Mouse (Mus musculus): ENCODE data around the gene Oat. TPM values are rescaled to one million over a fixed set of nuclear protein-coding genes. Genes with fewer than 3 reads are reported as not detected.
A peak's percentile ranks its signal among the peaks of the same experiment; 100 is the strongest.

Oat gene
- total and polyA plus RNA-seq, 2 experiments from 2014 or later, result 97.4 to 103 TPM

DNA sequence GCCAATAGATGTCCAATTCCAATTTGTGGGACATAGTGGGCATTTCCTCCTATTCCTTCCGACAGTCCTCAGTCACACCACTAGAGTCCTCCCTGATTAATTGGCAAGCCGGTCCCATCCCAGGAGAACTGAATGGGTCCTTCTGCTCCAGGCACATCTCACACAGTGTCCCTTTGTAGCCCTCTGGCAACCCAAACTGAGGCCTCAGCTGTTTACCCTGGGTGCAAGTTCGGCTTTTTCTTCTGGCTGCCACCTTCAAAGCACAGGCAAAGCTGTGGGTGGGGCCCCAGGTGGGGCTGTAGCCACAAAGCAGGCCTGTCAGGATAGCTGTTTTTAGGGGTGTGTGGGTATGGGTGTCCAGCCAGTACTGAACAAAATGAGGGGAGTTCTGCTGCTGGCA lies 29.1 kb downstream of the Oat start:
- Histone ChIP-seq H3K4me1 (ENCODE audit: insufficient read depth, low read length) (no peaks in the 10 kb centered on the region), H3K27me3 (ENCODE audit: insufficient read depth, low read length) (no peaks in the 10 kb centered on the region), H3K4me2 (ENCODE audit: low read depth, low read length, poor library complexity, severe bottlenecking) (no peak overlapping the region), H3K9me3 (ENCODE audit: low read length) (no peaks in the 10 kb centered on the region), H3K36me3 (ENCODE audit: insufficient read depth, low read length) (no peaks in the 10 kb centered on the region), H3K4me3 (ENCODE audit: low read depth, low read length) (no peak overlapping the region), H3K27ac (ENCODE audit: low read depth, low read length) (no peak overlapping the region), H3K9ac (replicated peaks; ENCODE audit: low read length, poor library complexity, severe bottlenecking) (no peak overlapping the region)
- no peak for TF ChIP-seq CTCF (IDR thresholded peaks at IDR 0.05)
- DNase-seq (ENCODE audit: low spot score), result no peak
- 84% methylated on average over 3 of the region's 3 CpGs for WGBS
- ATAC-seq (ENCODE audit: low FRiP score), result no peak

GRCm38 (mm10) chr7:132542427-132542826 lies 33.8 kb downstream of the Oat start:
- Histone ChIP-seq H3K9me3 (ENCODE audit: low read length) (no peaks in the 10 kb centered on the region), H3K27me3 (ENCODE audit: insufficient read depth, low read length) (no peaks in the 10 kb centered on the region), H3K9ac (replicated peaks; ENCODE audit: low read length, poor library complexity, severe bottlenecking) (no peak overlapping the region), H3K4me3 (ENCODE audit: low read depth, low read length) (no peak overlapping the region), H3K4me2 (ENCODE audit: low read depth, low read length, poor library complexity, severe bottlenecking) (no peak overlapping the region), H3K4me1 (ENCODE audit: insufficient read depth, low read length) (no peaks in the 10 kb centered on the region), H3K27ac (ENCODE audit: low read depth, low read length) (no peak overlapping the region), H3K36me3 (ENCODE audit: insufficient read depth, low read length) (no peaks in the 10 kb centered on the region)
- DNase-seq (ENCODE audit: low spot score) (peak; percentile 21), ATAC-seq (ENCODE audit: low FRiP score) (no peak)
- WGBS, result 77% methylated on average over 4 of the region's 4 CpGs
- no peak for TF ChIP-seq CTCF (IDR thresholded peaks at IDR 0.05)

DNA sequence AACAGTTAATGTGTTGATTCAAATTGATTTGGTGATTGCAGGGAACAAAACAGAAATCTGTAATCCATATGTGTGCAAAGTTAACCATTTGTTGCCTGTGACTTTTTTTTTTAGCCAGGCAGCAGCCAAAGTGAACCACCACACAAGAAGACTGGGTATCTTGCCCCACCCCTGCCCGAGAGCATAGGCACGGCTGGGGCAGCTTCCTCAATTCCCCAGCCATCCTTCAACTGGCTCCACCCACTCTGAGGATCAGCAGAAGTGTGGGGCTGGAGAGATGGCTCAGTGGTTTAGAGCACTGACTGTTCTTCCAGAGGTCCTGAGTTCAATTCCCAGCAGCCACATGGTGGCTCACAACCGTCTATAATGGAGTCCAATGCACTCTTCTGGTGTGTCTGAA lies 34.6 kb downstream of the Oat start:
- ATAC-seq (ENCODE audit: low FRiP score), result no peak
- H3K9ac ChIP-seq (replicated peaks; ENCODE audit: low read length, poor library complexity, severe bottlenecking), result no peak overlapping the region
- no peak overlapping the region for H3K27ac ChIP-seq (ENCODE audit: low read depth, low read length)
- H3K4me3 ChIP-seq (ENCODE audit: low read depth, low read length), result no peak overlapping the region
- H3K9me3 ChIP-seq (ENCODE audit: low read length), result no peaks in the 10 kb centered on the region
- TF ChIP-seq CTCF (IDR thresholded peaks at IDR 0.05), result no peak
- WGBS, result 67% methylated on average over 3 of the region's 3 CpGs
- DNase-seq (ENCODE audit: low spot score), result no peak
- no peaks in the 10 kb centered on the region for H3K36me3 ChIP-seq (ENCODE audit: insufficient read depth, low read length)
- H3K27me3 ChIP-seq (ENCODE audit: insufficient read depth, low read length), result no peaks in the 10 kb centered on the region
- no peak overlapping the region for H3K4me2 ChIP-seq (ENCODE audit: low read depth, low read length, poor library complexity, severe bottlenecking)
- H3K4me1 ChIP-seq (ENCODE audit: insufficient read depth, low read length), result no peaks in the 10 kb centered on the region

GRCm38 (mm10) chr7:132540597-132540996 lies 35.6 kb downstream of the Oat start:
- Histone ChIP-seq H3K27ac (ENCODE audit: low read depth, low read length) (no peak overlapping the region), H3K9ac (replicated peaks; ENCODE audit: low read length, poor library complexity, severe bottlenecking) (no peak overlapping the region), H3K27me3 (ENCODE audit: insufficient read depth, low read length) (no peaks in the 10 kb centered on the region), H3K4me2 (ENCODE audit: low read depth, low read length, poor library complexity, severe bottlenecking) (no peak overlapping the region), H3K36me3 (ENCODE audit: insufficient read depth, low read length) (no peaks in the 10 kb centered on the region), H3K4me3 (ENCODE audit: low read depth, low read length) (no peak overlapping the region), H3K9me3 (ENCODE audit: low read length) (no peaks in the 10 kb centered on the region), H3K4me1 (ENCODE audit: insufficient read depth, low read length) (no peaks in the 10 kb centered on the region)
- TF ChIP-seq CTCF (IDR thresholded peaks at IDR 0.05), result no peak
- 78% methylated on average over 4 of the region's 4 CpGs for whole genome bisulfite sequencing
- DNase-seq (ENCODE audit: low spot score) (no peak), ATAC-seq (ENCODE audit: low FRiP score) (no peak)

DNA sequence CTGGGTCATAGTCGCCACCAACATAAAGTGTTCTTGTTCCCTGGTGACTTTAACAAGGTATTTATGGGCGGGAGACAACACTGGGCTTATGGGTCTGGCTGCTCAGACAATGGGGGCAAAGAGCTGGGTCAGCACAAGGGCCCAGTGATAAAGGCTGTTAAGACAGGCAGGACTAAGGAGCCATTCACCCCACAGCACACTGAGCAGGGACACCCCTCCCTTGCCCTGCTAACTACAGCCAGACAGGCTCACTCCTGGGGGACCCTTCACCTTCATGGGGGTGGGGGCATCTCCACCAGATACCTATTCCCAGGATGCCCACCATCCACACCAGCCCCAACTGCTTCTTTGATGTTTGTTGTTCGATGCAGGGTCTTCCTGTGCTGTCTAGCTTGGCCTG lies 47.0 kb downstream of the Oat start:
- H3K27me3 ChIP-seq (ENCODE audit: insufficient read depth, low read length), result no peaks in the 10 kb centered on the region
- H3K36me3 ChIP-seq (ENCODE audit: insufficient read depth, low read length), result no peaks in the 10 kb centered on the region
- no peak overlapping the region for H3K9ac ChIP-seq (replicated peaks; ENCODE audit: low read length, poor library complexity, severe bottlenecking)
- no peak for TF ChIP-seq CTCF (IDR thresholded peaks at IDR 0.05)
- no peak overlapping the region for H3K4me3 ChIP-seq (ENCODE audit: low read depth, low read length)
- H3K4me2 ChIP-seq (ENCODE audit: low read depth, low read length, poor library complexity, severe bottlenecking), result no peak overlapping the region
- WGBS, result 72% methylated on average over 3 of the region's 3 CpGs
- H3K4me1 ChIP-seq (ENCODE audit: insufficient read depth, low read length), result no peaks in the 10 kb centered on the region
- H3K9me3 ChIP-seq (ENCODE audit: low read length), result no peaks in the 10 kb centered on the region
- no peak overlapping the region for H3K27ac ChIP-seq (ENCODE audit: low read depth, low read length)
- DNase-seq (ENCODE audit: low spot score) (no peak), ATAC-seq (ENCODE audit: low FRiP score) (no peak)

- Histone ChIP-seq H3K9ac (replicated peaks; ENCODE audit: low read length, poor library complexity, severe bottlenecking) (no peak overlapping the region), H3K4me1 (ENCODE audit: insufficient read depth, low read length) (no peaks in the 10 kb centered on the region), H3K9me3 (ENCODE audit: low read length) (no peaks in the 10 kb centered on the region), H3K36me3 (ENCODE audit: insufficient read depth, low read length) (no peaks in the 10 kb centered on the region), H3K27me3 (ENCODE audit: insufficient read depth, low read length) (no peaks in the 10 kb centered on the region), H3K4me2 (ENCODE audit: low read depth, low read length, poor library complexity, severe bottlenecking) (no peak overlapping the region), H3K27ac (ENCODE audit: low read depth, low read length) (no peak overlapping the region), H3K4me3 (ENCODE audit: low read depth, low read length) (no peak overlapping the region)
- no peak for TF ChIP-seq CTCF (IDR thresholded peaks at IDR 0.05)
- WGBS, result 83% methylated on average over 7 of the region's 7 CpGs
- ATAC-seq (ENCODE audit: low FRiP score) (no peak), DNase-seq (ENCODE audit: low spot score) (no peak)
These were observed 62.7 kb downstream of the Oat start for GRCm38 (mm10) chr7:132513419-132513982.

Measured in midbrain, postnatal 0 days (tissue).